Mouse (Mus musculus) liver, embryonic 14.5 days (tissue): ENCODE results near the gene Scn11a. TPM values are rescaled to one million over a fixed set of nuclear protein-coding genes. Genes with fewer than 3 reads are reported as not detected.

ENCODE experiments used
- ATAC-seq: fragments of 200-750 bp; cut with Nextera tagmentation; 2 replicates; pipeline ENCODE4 v1.8.0; 2017; ENCODE audit warnings: moderate number of reproducible peaks, mild to moderate bottlenecking, moderate library complexity; ENCODE audit not compliant: insufficient read depth
- DNase-seq, 3 experiments: peaks; one replicate each; pipeline ENCODE4 v3.0.0-alpha.2; 2012 to 2013; ENCODE audit warnings: low read depth in 3 of 3, low spot score in 3 of 3
- H3K27ac ChIP-seq: fragments of 300-500 bp; sonication (generic); 2 replicates; pipeline ENCODE4 v1.5.1; 2014; ENCODE audit warnings: moderate library complexity, mild to moderate bottlenecking, control low read depth, inconsistent platforms
- H3K27me3 ChIP-seq: fragments of 300-500 bp; sonication (generic); 2 replicates; pipeline ENCODE4 v1.6.1; 2014; ENCODE audit warnings: mild to moderate bottlenecking, low read length, moderate library complexity; ENCODE audit not compliant: control insufficient read depth, insufficient read depth
- H3K36me3 ChIP-seq: fragments of 300-500 bp; sonication (generic); replicated peaks from 2 replicates; pipeline ENCODE4 v1.6.1; 2014; ENCODE audit warnings: low read depth; ENCODE audit not compliant: control insufficient read depth, insufficient read depth
- H3K4me1 ChIP-seq, 2 experiments: fragments of 200-500 bp in 1 of 2; fragments of 300-500 bp in 1 of 2; sonication (generic) in 1 of 2; replicated peaks; 2 replicates each; pipeline ENCODE4 v1.6.1; 2012 to 2014; ENCODE audit warnings: antibody characterized with exemption in 1 of 2, inconsistent platforms in 1 of 2, low read length in 1 of 2; ENCODE audit not compliant: control insufficient read depth in 2 of 2, insufficient read depth in 2 of 2
- H3K4me2 ChIP-seq: fragments of 300-500 bp; sonication (generic); 2 replicates; pipeline ENCODE4 v1.6.1; 2014; ENCODE audit warnings: low read depth, mild to moderate bottlenecking, control low read depth, moderate library complexity
- H3K4me3 ChIP-seq, 2 experiments: fragments of 200-500 bp in 1 of 2; fragments of 300-500 bp in 1 of 2; sonication (generic) in 1 of 2; 2 replicates each; pipeline ENCODE4 v1.5.1; 2012 to 2014; ENCODE audit warnings: low read depth in 2 of 2, low read length in 2 of 2, mild to moderate bottlenecking in 2 of 2, control low read depth in 1 of 2, inconsistent platforms in 1 of 2, moderate library complexity in 1 of 2; ENCODE audit not compliant: insufficient read depth in 1 of 2
- H3K9ac ChIP-seq: fragments of 300-500 bp; sonication (generic); replicated peaks from 2 replicates; pipeline ENCODE4 v1.6.1; 2014; ENCODE audit warnings: mild to moderate bottlenecking, control low read depth, moderate library complexity
- H3K9me3 ChIP-seq: fragments of 300-500 bp; sonication (generic); 2 replicates; pipeline ENCODE4 v1.6.1; 2016; ENCODE audit warnings: low read length, mixed read lengths; ENCODE audit not compliant: control insufficient read depth
- CTCF ChIP-seq: IDR thresholded peaks from 2 replicates; pipeline ENCODE4 v1.5.1; 2016; ENCODE audit warnings: antibody characterized with exemption, low read depth, control low read depth
- EP300 ChIP-seq: IDR thresholded peaks from 2 replicates; pipeline ENCODE4 v1.6.1; 2016; ENCODE audit warnings: antibody characterized with exemption, low read depth
- WGBS: fragments of 180-500 bp; shearing (Covaris S2); extraction: QIAGEN DNeasy Blood & Tissue Kit; methylation state at CpG from one replicate; pipeline ENCODE4 v1.1.7; 2014; ENCODE audit not compliant: insufficient replicate concordance; 5-methylcytosine and 5-hydroxymethylcytosine counted together
- polyA plus RNA-seq, 2 experiments: library from polyadenylated mRNA; depleted of rRNA in 1 of 2; stranded (reverse) in 1 of 2; unstranded in 1 of 2; fragments of >200 nt; fragmentation: Nextera tagmentation in 1 of 2; extraction: Ambion mirVana in 1 of 2; gene quantifications; 2 replicates each; pipeline versions ENCODE4 v1.2.1 to v1.2.3; 2012 to 2014

The Scn11a gene
- polyA plus RNA-seq, 2 experiments = 0.01 TPM; not detected in 1

- Histone ChIP-seq H3K9ac (no peak overlapping the region), H3K4me1 (no peaks in the 10 kb centered on the region), H3K27ac (no peak overlapping the region), H3K4me3 (no peak overlapping the region), H3K4me2 (no peak overlapping the region), H3K9me3 (no peaks in the 10 kb centered on the region; the same call in 1 of the 2 replicates), H3K27me3 (no peaks in the 10 kb centered on the region), H3K36me3 (no peaks in the 10 kb centered on the region)
- peak; percentile 49 for TF ChIP-seq CTCF
- no peak for TF ChIP-seq EP300
- ATAC-seq (no peak), DNase-seq (no peak)
- 79% methylated on average over 5 of the region's 5 CpGs for WGBS
Observed at GRCm38 (mm10) chr9:119813631-119814030, 11.6 kb downstream of the Scn11a start.

- 53% methylated on average over 2 of the region's 2 CpGs for WGBS
- no peak overlapping the region for H3K27ac ChIP-seq
- H3K4me2 ChIP-seq = no peak overlapping the region
- no peaks in the 10 kb centered on the region for H3K9me3 ChIP-seq
- no peak for ATAC-seq
- no peaks in the 10 kb centered on the region for H3K27me3 ChIP-seq
- no peak for DNase-seq
- H3K4me1 ChIP-seq = peaks cover 0 to 4% of the 10 kb centered on the region in 2 experiments; a peak in 1 of 4 replicates
- no peak overlapping the region for H3K4me3 ChIP-seq
- no peaks in the 10 kb centered on the region for H3K36me3 ChIP-seq
- TF ChIP-seq EP300 = no peak
- TF ChIP-seq CTCF = peak; percentile 64
- H3K9ac ChIP-seq = no peak overlapping the region
Observed at GRCm38 (mm10) chr9:119806491-119806890, 18.8 kb downstream of the Scn11a start.

- no peaks in the 10 kb centered on the region for H3K9me3 ChIP-seq
- H3K4me1 ChIP-seq = peaks cover 0 to 4% of the 10 kb centered on the region in 2 experiments; a peak in 1 of 4 replicates
- no peak for ATAC-seq
- WGBS = 31% methylated on average over 11 of the region's 11 CpGs
- no peak overlapping the region for H3K9ac ChIP-seq
- no peak overlapping the region for H3K27ac ChIP-seq
- H3K27me3 ChIP-seq = no peaks in the 10 kb centered on the region
- no peak overlapping the region for H3K4me3 ChIP-seq
- no peaks in the 10 kb centered on the region for H3K36me3 ChIP-seq
- no peak overlapping the region for H3K4me2 ChIP-seq
- TF ChIP-seq CTCF (no peak), EP300 (no peak)
- DNase-seq = no peak
Observed at GRCm38 (mm10) chr9:119804501-119804847, 20.8 kb downstream of the Scn11a start.

GRCm38 (mm10) chr9:119803845-119804500, 21.3 kb downstream of the Scn11a start:
- Histone ChIP-seq H3K9me3 (no peaks in the 10 kb centered on the region), H3K4me2 (no peak overlapping the region), H3K27ac (no peak overlapping the region), H3K27me3 (no peaks in the 10 kb centered on the region), H3K4me1 (peaks cover 0 to 4% of the 10 kb centered on the region in 2 experiments; a peak in 1 of 4 replicates), H3K36me3 (no peaks in the 10 kb centered on the region), H3K4me3 (no peak overlapping the region), H3K9ac (no peak overlapping the region)
- 50% methylated on average over 15 of the region's 15 CpGs for WGBS
- no peak for DNase-seq
- no peak for ATAC-seq
- TF ChIP-seq CTCF (no peak), EP300 (no peak)

DNA sequence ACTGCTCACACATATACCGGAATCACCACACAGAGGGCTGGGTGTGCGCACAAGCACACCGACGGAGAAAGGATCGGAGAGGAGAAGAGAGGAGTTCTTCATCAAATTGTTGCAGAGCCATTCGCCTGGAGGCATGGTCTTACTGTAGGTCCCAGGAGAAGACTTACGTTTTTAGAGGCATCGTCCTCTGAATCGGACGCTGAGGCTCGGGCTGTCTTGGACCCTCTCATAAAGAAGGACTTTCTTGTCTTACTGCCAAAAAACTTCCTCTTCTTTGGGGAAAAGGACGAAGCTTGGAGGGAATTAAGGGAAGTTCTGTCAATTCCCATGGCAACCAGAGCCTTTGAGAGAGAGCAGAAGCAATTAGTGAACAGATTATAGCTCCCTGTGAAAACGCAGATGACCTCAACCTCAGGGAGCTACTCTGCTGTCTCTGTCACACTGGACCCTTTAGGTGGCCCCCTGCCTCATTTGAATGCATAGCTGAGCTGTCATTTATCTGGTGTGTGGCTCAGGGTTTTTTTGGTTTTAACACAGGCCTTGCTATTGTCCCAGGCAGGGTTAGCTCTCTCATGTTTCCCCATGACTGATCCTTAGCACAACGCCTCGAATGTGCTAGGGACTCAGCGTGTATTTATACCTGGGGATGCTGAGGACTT, 22.0 kb downstream of the Scn11a start:
- Histone ChIP-seq H3K9ac (no peak overlapping the region), H3K27me3 (no peaks in the 10 kb centered on the region), H3K4me1 (peaks cover 0 to 4% of the 10 kb centered on the region in 2 experiments; a peak in 1 of 4 replicates), H3K27ac (no peak overlapping the region), H3K4me2 (no peak overlapping the region), H3K4me3 (no peak overlapping the region), H3K9me3 (no peaks in the 10 kb centered on the region), H3K36me3 (no peaks in the 10 kb centered on the region)
- DNase-seq = no peak
- TF ChIP-seq EP300 (no peak), CTCF (no peak)
- 56% methylated on average over 16 of the region's 16 CpGs for WGBS
- no peak for ATAC-seq
